In genomic region chr2:58597556-58597955, GRCm38 (mm10) we compare ENCODE assay signal across 11 mouse cellular contexts.
"Had no signal": no experiment of that assay in that cellular context is flagged by ENCODE, and none has a peak within 500 bp of the region (broad histone marks: within the 10 kb centered on the region; RNA-seq: fewer than 3 reads in every experiment).

No protein-coding gene starts in this region.

- H3K4me2 ChIP-seq: limb, embryonic 13.5 days; midbrain, embryonic 13.5 days; stomach, embryonic 15.5 days had no signal

- H3K27ac ChIP-seq: kidney, postnatal 0 days; limb, embryonic 13.5 days; liver, embryonic 14.5 days; midbrain, embryonic 13.5 days; stomach, embryonic 15.5 days had no signal

- H3K9me3 ChIP-seq: limb, embryonic 13.5 days; midbrain, embryonic 13.5 days; stomach, embryonic 15.5 days had no signal

- ATAC-seq: midbrain, embryonic 13.5 days had no signal

- H3K4me1 ChIP-seq: midbrain, embryonic 13.5 days had no signal

- H3K9ac ChIP-seq: limb, embryonic 13.5 days; liver, embryonic 14.5 days; midbrain, embryonic 13.5 days; stomach, embryonic 15.5 days had no signal

- DNase-seq: kidney, adult 9 months; kidney, postnatal 4 days; lung, adult 18-20 months; spleen, adult 18-20 months; thymus, adult 2 months; thymus, postnatal 25 days had no signal

- H3K4me3 ChIP-seq: limb, embryonic 13.5 days; midbrain, embryonic 13.5 days; stomach, embryonic 15.5 days had no signal

- H3K36me3 ChIP-seq: limb, embryonic 13.5 days; midbrain, embryonic 13.5 days; stomach, embryonic 15.5 days had no signal

- H3K27me3 ChIP-seq: limb, embryonic 13.5 days; midbrain, embryonic 13.5 days; stomach, embryonic 15.5 days had no signal
